Mouse (Mus musculus) cerebellum, postnatal 10 days (tissue): Measurements from ENCODE around the gene Rab8a.
"Not testable (repeated sequence)": the region's sequence is repeated elsewhere in the genome, so short reads cannot be mapped to it uniquely, and the experiment has no call there.

Experiments used
- DNase-seq, 2 experiments: peaks; one replicate each; pipeline ENCODE4 v3.0.0; 2021; ENCODE audit warnings: mixed read lengths in 2 of 2

Gene Rab8a

GRCm38 (mm10) chr8:72160707-72161697, at the start of gene Rab8a:
Rab8a (plus strand) TSS chr8:72161200.
- DNase-seq = peak; percentile 100

GRCm38 (mm10) chr8:72112486-72112885, 48.5 kb upstream of the Rab8a start:
- no peak for DNase-seq

- DNase-seq = no peak
Measured at GRCm38 (mm10) chr8:72115202-72115601, 45.8 kb upstream of the Rab8a start.

- no peak for DNase-seq
Measured at GRCm38 (mm10) chr8:72118616-72119015, 42.4 kb upstream of the Rab8a start.

GRCm38 (mm10) chr8:72121486-72121885, 39.5 kb upstream of the Rab8a start:
- not testable (repeated sequence) for DNase-seq

GRCm38 (mm10) chr8:72121997-72122396, 39.0 kb upstream of the Rab8a start:
- no peak for DNase-seq

- DNase-seq = no peak
Measured at GRCm38 (mm10) chr8:72127834-72128233, 33.2 kb upstream of the Rab8a start.

GRCm38 (mm10) chr8:72131251-72131650, 29.7 kb upstream of the Rab8a start:
- no peak for DNase-seq

GRCm38 (mm10) chr8:72131901-72132300, 29.1 kb upstream of the Rab8a start:
- no peak for DNase-seq

- DNase-seq = no peak
Measured at GRCm38 (mm10) chr8:72132417-72132816, 28.6 kb upstream of the Rab8a start.

- no peak for DNase-seq
Measured at GRCm38 (mm10) chr8:72132891-72133290, 28.1 kb upstream of the Rab8a start.

GRCm38 (mm10) chr8:72133507-72133906, 27.5 kb upstream of the Rab8a start:
- no peak for DNase-seq

- DNase-seq = peak; percentile 82 to 86
Measured at GRCm38 (mm10) chr8:72134756-72135445, 26.1 kb upstream of the Rab8a start, which contains the start of gene Tpm4. Tpm4 (plus strand) TSS chr8:72134975.

GRCm38 (mm10) chr8:72135446-72136301, 25.3 kb upstream of the Rab8a start:
- DNase-seq = peak; percentile 57 to 63

GRCm38 (mm10) chr8:72136302-72136978, 24.6 kb upstream of the Rab8a start:
- peak; percentile 62 to 67 for DNase-seq

GRCm38 (mm10) chr8:72137431-72137830, 23.6 kb upstream of the Rab8a start:
- DNase-seq = no peak

GRCm38 (mm10) chr8:72138456-72138855, 22.5 kb upstream of the Rab8a start:
- no peak for DNase-seq

GRCm38 (mm10) chr8:72143256-72143824, 17.7 kb upstream of the Rab8a start:
- DNase-seq = no peak

- DNase-seq = no peak
Measured at GRCm38 (mm10) chr8:72144345-72144975, 16.5 kb upstream of the Rab8a start.

GRCm38 (mm10) chr8:72145511-72145910, 15.5 kb upstream of the Rab8a start:
- no peak for DNase-seq

GRCm38 (mm10) chr8:72146056-72146455, 14.9 kb upstream of the Rab8a start:
- no peak for DNase-seq
